ENCODE assay signal across 8 mouse cellular contexts in the genomic region with DNA sequence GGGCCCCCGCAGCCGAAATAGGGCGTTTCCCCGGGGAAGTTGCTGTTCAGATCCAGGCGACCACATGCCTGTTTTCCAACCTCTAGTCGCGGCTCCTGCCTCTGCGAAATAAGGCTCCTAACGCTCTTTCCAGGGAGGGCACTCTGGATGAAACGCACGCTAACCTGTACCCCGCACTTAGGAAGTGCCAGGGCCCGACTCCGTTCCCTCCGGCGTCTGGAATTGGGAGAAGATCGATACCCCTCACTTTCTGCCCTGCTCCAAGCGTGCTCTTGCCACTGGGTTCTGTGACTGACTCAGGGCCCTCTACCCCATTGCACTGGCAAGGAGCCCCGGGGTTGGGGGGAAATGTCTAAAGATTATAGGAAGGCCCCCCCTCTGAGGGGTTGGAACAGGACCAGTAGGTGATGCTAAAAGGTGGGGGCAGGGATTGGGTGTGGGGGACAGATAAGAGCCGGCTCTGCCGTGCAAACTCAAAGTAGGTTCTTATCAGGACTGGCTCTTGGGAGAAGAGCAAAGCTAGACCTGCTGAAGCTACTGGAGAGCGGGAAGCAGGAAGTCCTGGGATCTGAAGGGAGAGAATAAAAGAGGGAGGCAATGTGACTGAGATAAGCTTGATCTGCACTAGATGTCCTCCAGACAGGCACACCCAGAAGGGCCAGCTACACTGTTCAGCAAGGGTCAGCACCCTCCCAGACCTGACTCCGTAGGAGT. TPM values are rescaled to one million over a fixed set of nuclear protein-coding genes. Genes with fewer than 3 reads are reported as not detected.
DNase-seq lines count a peak whose midpoint lies in the region; ATAC-seq and TF ChIP-seq lines count a peak whose summit lies in the region.

No protein-coding gene starts in this region.

- ATAC-seq in cerebellum, adult (ENCODE audit: insufficient number of reproducible peaks, low FRiP score, low TSS enrichment), result peak; percentile 6; the same call in 1 of the 2 replicates
- ATAC-seq in forebrain, embryonic 14.5 days, result no peak
- no peak for ATAC-seq in hindbrain, postnatal 0 days
- ATAC-seq in liver, postnatal 0 days, result no peak
- no peak for ATAC-seq in activated CD4-positive, CD25-positive, alpha-beta regulatory T cell, adult 4 months

- DNase-seq in 3T3-L1 (ENCODE audit: low read depth, low spot score) (peak; percentile 36), A20 (ENCODE audit: low read depth, low spot score) (peak; percentile 27)
- DNase-seq in forebrain, embryonic 14.5 days (ENCODE audit: low spot score), result peak; percentile 37
- no peak for DNase-seq in hindbrain, postnatal 0 days (ENCODE audit: low spot score)
- peak; percentile 46 for DNase-seq in liver, postnatal 0 days
- DNase-seq in ovary, postnatal 10 days (ENCODE audit: low spot score), result peak; percentile 41

- peak overlapping the region; percentile 68 for H3K4me3 ChIP-seq in forebrain, embryonic 14.5 days (ENCODE audit: low read depth, low read length)
- H3K4me3 ChIP-seq in hindbrain, postnatal 0 days (ENCODE audit: low read length), result peak overlapping the region; percentile 72
- peak overlapping the region; percentile 81 for H3K4me3 ChIP-seq in liver, postnatal 0 days (ENCODE audit: low read depth, low read length)

- no peaks in the 10 kb centered on the region for H3K36me3 ChIP-seq in forebrain, embryonic 14.5 days (ENCODE audit: control insufficient read depth, insufficient read depth, low read length)
- no peaks in the 10 kb centered on the region for H3K36me3 ChIP-seq in hindbrain, postnatal 0 days (ENCODE audit: insufficient read depth, low read length)
- no peaks in the 10 kb centered on the region for H3K36me3 ChIP-seq in liver, postnatal 0 days (replicated peaks; ENCODE audit: insufficient read depth, low read length)

- H3K9ac ChIP-seq in forebrain, embryonic 14.5 days (ENCODE audit: low read length), result peak overlapping the region; percentile 68
- peak overlapping the region; percentile 84 for H3K9ac ChIP-seq in hindbrain, postnatal 0 days (replicated peaks; ENCODE audit: low read length)
- peak overlapping the region; percentile 88 for H3K9ac ChIP-seq in liver, postnatal 0 days (replicated peaks)

- peaks cover 23% of the 10 kb centered on the region for H3K4me1 ChIP-seq in forebrain, embryonic 14.5 days (ENCODE audit: control insufficient read depth, insufficient read depth, low read length)
- H3K4me1 ChIP-seq in hindbrain, postnatal 0 days (ENCODE audit: insufficient read depth, low read length), result peaks cover 4% of the 10 kb centered on the region
- peaks cover 18% of the 10 kb centered on the region for H3K4me1 ChIP-seq in liver, postnatal 0 days (ENCODE audit: insufficient read depth)

- H3K27ac ChIP-seq in forebrain, embryonic 14.5 days (ENCODE audit: low read depth, low read length), result peak overlapping the region; percentile 98; the same call in 1 of the 2 replicates
- 0 out of 2 replicates have a peak overlapping the region, but pooled peaks have one; percentile 97 for H3K27ac ChIP-seq in hindbrain, postnatal 0 days
- H3K27ac ChIP-seq in liver, postnatal 0 days (ENCODE audit: low read depth), result peak overlapping the region; percentile 62; the same call in 1 of the 2 replicates

- 3% methylated on average over 23 of the region's 23 CpGs for WGBS in forebrain, embryonic 14.5 days
- WGBS in hindbrain, postnatal 0 days, result 5% methylated on average over 23 of the region's 23 CpGs
- 3% methylated on average over 23 of the region's 23 CpGs for WGBS in liver, postnatal 0 days (ENCODE audit: insufficient replicate concordance)

- no peak for TF ChIP-seq EP300 in liver, postnatal 0 days (IDR thresholded peaks at IDR 0.05; ENCODE audit: low read depth)

- H3K27me3 ChIP-seq in forebrain, embryonic 14.5 days (replicated peaks; ENCODE audit: control insufficient read depth, insufficient read depth, low read length), result 0 out of 2 replicates have a peak, but pooled peaks cover 2% of the 10 kb centered on the region
- H3K27me3 ChIP-seq in hindbrain, postnatal 0 days (ENCODE audit: insufficient read depth, low read length), result no peaks in the 10 kb centered on the region; the same call in 1 of the 2 replicates
- no peaks in the 10 kb centered on the region for H3K27me3 ChIP-seq in liver, postnatal 0 days (ENCODE audit: insufficient read depth, low read length)

- no peak for TF ChIP-seq CTCF in hindbrain, postnatal 0 days (IDR thresholded peaks at IDR 0.05; ENCODE audit: low read depth)
- no peak for TF ChIP-seq CTCF in liver, postnatal 0 days (IDR thresholded peaks at IDR 0.05; ENCODE audit: low read depth)

- peak overlapping the region; percentile 90 for H3K4me2 ChIP-seq in forebrain, embryonic 14.5 days (ENCODE audit: low read length)
- H3K4me2 ChIP-seq in hindbrain, postnatal 0 days (ENCODE audit: low read depth, low read length), result peak overlapping the region; percentile 95
- H3K4me2 ChIP-seq in liver, postnatal 0 days (ENCODE audit: low read depth, low read length), result peak overlapping the region; percentile 78

- no peaks in the 10 kb centered on the region; the same call in 1 of the 2 replicates for H3K9me3 ChIP-seq in forebrain, embryonic 14.5 days (replicated peaks; ENCODE audit: control insufficient read depth, low read length)
- no peaks in the 10 kb centered on the region for H3K9me3 ChIP-seq in hindbrain, postnatal 0 days (ENCODE audit: low read length)
- H3K9me3 ChIP-seq in liver, postnatal 0 days (ENCODE audit: low read length), result no peaks in the 10 kb centered on the region

RNA-seq across cellular contexts. Expression of a gene that starts 0.9 kb away (rescaled TPM):
- 16.7 and 16.9 TPM in 2 replicates for polyA plus RNA-seq in forebrain, embryonic 14.5 days (2014; fragmentation: Nextera tagmentation; extraction: Ambion mirVana)
- total RNA-seq in hindbrain, postnatal 0 days (2014; rRNA removed), result 18.7 and 24.5 TPM in 2 replicates
- polyA plus RNA-seq in hindbrain, postnatal 0 days (2015; fragmentation: Nextera tagmentation; extraction: Ambion mirVana), result 20.2 and 21.6 TPM in 2 replicates
- polyA plus RNA-seq in liver, postnatal 0 days (2015; fragmentation: Nextera tagmentation; extraction: Ambion mirVana), result 5.8 and 6.7 TPM in 2 replicates
- 1 to 10 TPM; 8.2 to 8.4 TPM for polyA plus RNA-seq in activated CD4-positive, CD25-positive, alpha-beta regulatory T cell, adult 4 months (2017; shearing (Covaris generic))
